Mouse (Mus musculus) MEL (cell line): ENCODE results near the gene Lrrc25.

Source experiments
- CTCF ChIP-seq, 3 experiments: IDR thresholded peaks in 2 of 3; conservative IDR thresholded peaks in 1 of 3; 2 replicates each; pipeline ENCODE4 v1.5.1; 2011 to 2012; ENCODE audit warnings: low read length in 3 of 3, low read depth in 2 of 3, mild to moderate bottlenecking in 2 of 3, improper control_type of control experiment in 1 of 3, inconsistent platforms in 1 of 3, mixed read lengths in 1 of 3, moderate library complexity in 1 of 3; ENCODE audit not compliant: control insufficient read depth in 1 of 3, insufficient read depth in 1 of 3, poor library complexity in 1 of 3, severe bottlenecking in 1 of 3
- MAX ChIP-seq: IDR thresholded peaks from 2 replicates; pipeline ENCODE4 v1.6.1; 2011; ENCODE audit warnings: low read length, improper control_type of control experiment
- USF1 ChIP-seq: IDR thresholded peaks from 2 replicates; pipeline ENCODE4 v1.6.1; 2014; ENCODE audit warnings: low read depth, mild to moderate bottlenecking, inconsistent platforms, low read length, improper control_type of control experiment, moderate library complexity

- no peak for TF ChIP-seq USF1
- no peak for TF ChIP-seq CTCF (IDR thresholded peaks at IDR 0.05 in 2 of 3, conservative IDR thresholded peaks at IDR 0.05 in 1 of 3; ENCODE audit: control insufficient read depth in 1 of 3, insufficient read depth in 1 of 3, low read depth in 2 of 3, low read length in 3 of 3, poor library complexity in 1 of 3, severe bottlenecking in 1 of 3)
- TF ChIP-seq MAX = no peak
Measured at GRCm38 (mm10) chr8:70631436-70631835, 15.5 kb downstream of the Lrrc25 start.
